Mouse (Mus musculus) ES-E14 (cell line): ENCODE measurements around the gene Wbp11.

Source experiments
- CHD2 ChIP-seq: IDR thresholded peaks from 2 replicates; pipeline ENCODE4 v1.6.1; 2014; ENCODE audit warnings: mild to moderate bottlenecking, low read depth, low read length, inconsistent platforms
- ZNF384 ChIP-seq: IDR thresholded peaks from 2 replicates; pipeline ENCODE4 v1.6.1; 2012; ENCODE audit warnings: low read depth, low read length, inconsistent platforms

DNA sequence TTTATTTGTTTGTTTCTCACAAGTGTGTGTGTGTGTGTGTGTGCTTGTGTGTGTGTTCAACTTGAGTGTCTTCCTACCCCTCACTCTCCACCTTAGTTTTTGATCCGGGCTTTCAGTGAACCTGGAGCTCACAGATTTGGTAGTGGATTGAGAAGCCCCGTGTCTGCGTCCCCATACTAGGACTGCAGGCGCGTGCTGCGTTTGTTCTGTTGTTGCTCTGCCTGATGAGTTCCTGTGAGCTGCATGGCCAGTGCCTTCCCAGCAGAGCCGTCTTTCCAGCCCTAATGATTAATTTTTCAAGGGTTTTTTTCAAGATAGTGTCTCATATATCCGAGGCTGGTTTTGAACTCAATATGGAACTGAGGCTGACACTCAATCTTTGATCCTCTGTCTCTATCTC lies 30.4 kb upstream of the Wbp11 start:
- TF ChIP-seq ZNF384 (no peak), CHD2 (no peak)
